Mouse (Mus musculus) lung, embryonic 16.5 days (tissue): ENCODE results near the gene Trpm1. TPM values are rescaled to one million over a fixed set of nuclear protein-coding genes. Genes with fewer than 3 reads are reported as not detected.

Source experiments
- ATAC-seq: fragments of 200-750 bp; cut with Nextera tagmentation; 2 replicates; pipeline ENCODE4 v1.8.0; 2017; ENCODE audit warnings: low read depth, mild to moderate bottlenecking, moderate library complexity
- H3K27ac ChIP-seq: fragments of 300-500 bp; sonication (generic); 2 replicates; pipeline ENCODE4 v1.5.1; 2014; ENCODE audit warnings: mild to moderate bottlenecking, control low read depth, low read length
- H3K27me3 ChIP-seq: fragments of 300-500 bp; sonication (generic); 2 replicates; pipeline ENCODE4 v1.6.1; 2014; ENCODE audit warnings: low read depth, low read length, mixed read lengths; ENCODE audit not compliant: control insufficient read depth, insufficient read depth
- H3K36me3 ChIP-seq: fragments of 300-500 bp; sonication (generic); 2 replicates; pipeline ENCODE4 v1.6.1; 2014; ENCODE audit warnings: low read length; ENCODE audit not compliant: control insufficient read depth, insufficient read depth
- H3K4me1 ChIP-seq: fragments of 300-500 bp; sonication (generic); replicated peaks from 2 replicates; pipeline ENCODE4 v1.6.1; 2014; ENCODE audit warnings: low read length, mixed read lengths; ENCODE audit not compliant: control insufficient read depth, insufficient read depth
- H3K4me2 ChIP-seq: fragments of 300-500 bp; sonication (generic); 2 replicates; pipeline ENCODE4 v1.6.1; 2014; ENCODE audit warnings: low read depth, low read length, control low read depth
- H3K4me3 ChIP-seq: fragments of 300-500 bp; sonication (generic); 2 replicates; pipeline ENCODE4 v1.5.1; 2014; ENCODE audit warnings: mild to moderate bottlenecking, low read length, control low read depth
- H3K9ac ChIP-seq: fragments of 300-500 bp; sonication (generic); 2 replicates; pipeline ENCODE4 v1.6.1; 2014; ENCODE audit warnings: low read length, control low read depth
- H3K9me3 ChIP-seq: fragments of 300-500 bp; sonication (generic); 2 replicates; pipeline ENCODE4 v1.6.1; 2016; ENCODE audit warnings: low read length; ENCODE audit not compliant: control insufficient read depth
- WGBS: fragments of 180-500 bp; shearing (Covaris S2); extraction: QIAGEN DNeasy Blood & Tissue Kit; methylation state at CpG from one replicate; pipeline ENCODE4 v1.1.7; 2014; 5-methylcytosine and 5-hydroxymethylcytosine counted together
- polyA plus RNA-seq: library from polyadenylated mRNA; unstranded; fragments of >200 nt; fragmentation: Nextera tagmentation; extraction: Ambion mirVana; gene quantifications from 2 replicates; pipeline ENCODE4 v1.2.1, GENCODE M21; 2015

Gene Trpm1
- polyA plus RNA-seq, 1 experiment from 2014 or later: 0.10 TPM

DNA sequence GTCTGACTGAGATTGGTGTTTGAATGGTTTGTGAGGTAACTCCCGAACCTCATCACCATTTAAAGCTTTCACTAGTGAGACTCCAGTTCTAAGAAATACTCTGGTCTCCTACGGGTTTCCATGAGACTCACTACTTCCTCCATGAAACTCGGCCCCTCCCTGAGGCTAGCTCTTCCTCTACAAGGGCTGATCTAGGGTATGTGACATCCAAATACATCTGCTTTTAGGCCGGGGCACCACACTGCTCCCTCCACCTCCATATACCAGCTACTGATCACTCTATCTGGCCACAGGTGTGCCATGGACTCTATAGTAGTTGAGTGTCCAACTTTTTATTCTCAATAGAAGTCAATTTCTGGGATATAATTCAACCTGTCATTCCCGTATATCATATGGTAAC lies 69.6 kb downstream of the Trpm1 start:
- ATAC-seq: no peak
- H3K9ac ChIP-seq: no peak overlapping the region
- H3K4me2 ChIP-seq: no peak overlapping the region
- no peaks in the 10 kb centered on the region for H3K27me3 ChIP-seq
- H3K4me3 ChIP-seq: no peak overlapping the region
- WGBS: 85% methylated on average over 5 of the region's 5 CpGs
- H3K4me1 ChIP-seq: no peaks in the 10 kb centered on the region
- no peak overlapping the region for H3K27ac ChIP-seq
- H3K9me3 ChIP-seq: no peaks in the 10 kb centered on the region
- no peaks in the 10 kb centered on the region for H3K36me3 ChIP-seq

DNA sequence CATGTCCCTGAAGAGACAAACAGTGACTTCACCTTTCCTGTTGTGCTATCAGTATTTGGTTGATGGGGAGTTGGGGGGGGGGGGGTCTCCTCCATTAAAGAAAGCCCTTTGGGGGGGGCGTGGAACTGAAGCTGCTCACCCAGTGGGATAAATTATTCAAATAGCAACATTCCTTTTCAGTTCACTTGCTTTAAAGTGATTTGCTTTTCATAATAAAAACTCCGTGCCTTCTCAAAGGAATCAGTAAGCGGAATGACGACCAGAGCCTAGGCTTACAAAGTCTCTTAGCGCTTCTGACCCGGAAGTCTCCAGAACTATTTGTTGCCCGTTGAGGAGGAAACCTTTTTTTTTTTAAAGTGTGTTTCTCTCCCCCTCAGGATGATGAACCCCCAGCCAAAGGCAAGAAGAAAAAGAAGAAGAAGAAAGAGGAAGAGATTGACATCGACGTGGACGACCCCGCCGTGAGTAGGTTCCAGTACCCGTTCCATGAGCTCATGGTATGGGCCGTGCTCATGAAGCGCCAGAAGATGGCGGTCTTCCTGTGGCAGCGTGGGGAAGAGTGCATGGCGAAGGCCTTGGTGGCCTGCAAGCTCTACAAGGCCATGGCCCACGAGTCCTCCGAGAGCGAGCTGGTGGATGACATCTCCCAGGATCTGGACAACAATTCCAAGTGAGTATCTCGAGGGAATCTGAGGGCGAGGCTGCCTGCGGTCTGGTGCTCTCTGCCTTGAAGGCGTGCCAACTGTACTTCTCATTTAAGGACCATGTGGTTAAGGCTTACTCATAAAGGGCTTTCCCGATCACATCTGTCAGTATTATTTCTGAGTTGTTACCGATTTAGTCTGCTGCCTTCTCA lies 72.9 kb downstream of the Trpm1 start:
- Histone ChIP-seq H3K9ac (no peak overlapping the region), H3K36me3 (no peaks in the 10 kb centered on the region), H3K9me3 (peaks cover 3% of the 10 kb centered on the region; the same call in 1 of the 2 replicates), H3K4me2 (no peak overlapping the region), H3K4me1 (no peaks in the 10 kb centered on the region), H3K27ac (no peak overlapping the region), H3K4me3 (no peak overlapping the region), H3K27me3 (no peaks in the 10 kb centered on the region)
- WGBS: 88% methylated on average over 27 of the region's 27 CpGs
- no peak for ATAC-seq

DNA sequence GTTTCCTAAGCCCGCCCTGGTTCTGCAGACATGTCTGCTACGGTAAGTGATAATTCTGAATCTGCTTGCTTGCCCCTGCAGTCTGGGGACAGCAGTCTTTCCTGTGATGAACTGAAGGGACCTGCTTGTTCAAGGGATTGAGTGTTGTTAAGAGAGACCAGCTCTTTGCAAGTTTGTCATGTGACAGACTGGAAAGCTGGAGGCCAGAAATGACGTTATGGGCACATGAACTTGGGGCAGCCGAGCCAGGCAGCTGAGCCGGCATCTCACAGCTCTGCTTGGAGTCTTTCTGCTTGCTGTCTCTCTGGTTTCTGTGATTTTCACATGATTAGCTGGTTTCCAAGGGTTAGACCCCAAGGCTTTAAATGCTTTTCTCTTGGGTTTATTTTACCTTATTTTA lies 74.0 kb downstream of the Trpm1 start:
- no peak for ATAC-seq
- WGBS: 80% methylated on average over 5 of the region's 5 CpGs

DNA sequence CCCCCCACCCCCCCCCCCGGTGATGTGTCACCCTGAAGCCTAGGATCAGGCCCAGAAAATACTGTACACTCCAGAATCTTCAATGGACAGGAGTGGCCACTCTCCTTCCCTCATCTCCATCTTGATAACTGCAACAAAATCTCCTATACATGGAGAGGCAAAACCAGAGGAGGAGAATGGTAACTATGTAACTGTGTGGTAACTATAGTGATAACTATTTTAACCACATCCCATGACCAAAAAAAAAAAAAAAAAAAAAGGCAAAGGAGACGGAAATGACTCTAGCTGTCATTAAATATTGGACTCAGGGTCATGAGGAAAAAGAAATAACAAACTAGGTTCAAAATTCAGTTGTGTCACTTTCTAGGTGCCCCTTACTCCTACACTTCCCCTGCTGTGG lies 74.7 kb downstream of the Trpm1 start:
- Histone ChIP-seq H3K9ac (no peak overlapping the region), H3K27me3 (no peaks in the 10 kb centered on the region), H3K9me3 (peaks cover 3% of the 10 kb centered on the region; the same call in 1 of the 2 replicates), H3K36me3 (no peaks in the 10 kb centered on the region), H3K27ac (no peak overlapping the region), H3K4me2 (no peak overlapping the region), H3K4me1 (no peaks in the 10 kb centered on the region), H3K4me3 (no peak overlapping the region)
- no peak for ATAC-seq
- 64% methylated on average over 2 of the region's 2 CpGs for WGBS

More for the DNA sequence above, 74.0 kb downstream of the Trpm1 start:
- H3K4me2 ChIP-seq: no peak overlapping the region
- H3K4me1 ChIP-seq: no peaks in the 10 kb centered on the region
- peaks cover 3% of the 10 kb centered on the region; the same call in 1 of the 2 replicates for H3K9me3 ChIP-seq
- H3K4me3 ChIP-seq: no peak overlapping the region
- H3K27me3 ChIP-seq: no peaks in the 10 kb centered on the region
- H3K36me3 ChIP-seq: no peaks in the 10 kb centered on the region
- H3K27ac ChIP-seq: no peak overlapping the region
- no peak overlapping the region for H3K9ac ChIP-seq

DNA sequence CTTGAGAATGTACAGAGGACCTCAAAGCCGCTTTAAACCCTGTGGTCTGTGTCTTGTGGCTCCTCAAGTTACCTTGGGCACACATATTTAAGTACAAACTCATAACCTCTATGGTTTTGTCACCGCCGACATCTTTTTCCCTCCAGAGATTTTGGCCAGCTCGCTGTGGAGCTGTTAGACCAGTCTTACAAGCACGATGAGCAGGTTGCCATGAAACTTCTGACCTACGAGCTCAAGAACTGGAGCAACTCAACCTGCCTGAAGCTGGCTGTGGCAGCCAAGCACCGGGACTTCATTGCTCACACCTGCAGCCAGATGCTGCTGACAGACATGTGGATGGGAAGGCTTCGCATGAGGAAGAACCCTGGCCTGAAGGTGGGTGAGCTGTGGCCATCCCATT lies 76.3 kb downstream of the Trpm1 start:
- WGBS: 78% methylated on average over 8 of the region's 8 CpGs
- Histone ChIP-seq H3K4me1 (no peaks in the 10 kb centered on the region), H3K9me3 (peaks cover 3% of the 10 kb centered on the region; the same call in 1 of the 2 replicates), H3K4me2 (no peak overlapping the region), H3K4me3 (no peak overlapping the region), H3K36me3 (no peaks in the 10 kb centered on the region), H3K27me3 (no peaks in the 10 kb centered on the region), H3K27ac (no peak overlapping the region), H3K9ac (no peak overlapping the region)
- no peak for ATAC-seq

DNA sequence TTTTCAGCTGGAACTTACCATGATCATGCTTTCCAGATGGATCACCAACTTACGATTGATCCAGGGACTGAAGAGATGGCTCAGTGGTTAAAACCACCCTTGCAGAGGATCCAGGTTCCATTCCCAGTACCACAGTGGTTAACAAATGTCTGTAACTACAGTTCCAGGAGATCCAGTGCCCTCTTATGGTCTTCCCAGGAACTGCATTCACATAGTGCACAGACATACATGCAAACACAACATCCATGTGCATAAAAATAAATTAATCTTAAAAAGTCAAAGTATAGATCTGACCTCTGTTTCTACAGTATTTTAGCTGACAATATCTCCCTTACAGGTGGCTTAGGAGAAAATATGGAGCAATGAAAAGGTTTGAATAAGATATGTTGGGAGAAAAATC lies 77.4 kb downstream of the Trpm1 start:
- H3K4me2 ChIP-seq: no peak overlapping the region

DNA sequence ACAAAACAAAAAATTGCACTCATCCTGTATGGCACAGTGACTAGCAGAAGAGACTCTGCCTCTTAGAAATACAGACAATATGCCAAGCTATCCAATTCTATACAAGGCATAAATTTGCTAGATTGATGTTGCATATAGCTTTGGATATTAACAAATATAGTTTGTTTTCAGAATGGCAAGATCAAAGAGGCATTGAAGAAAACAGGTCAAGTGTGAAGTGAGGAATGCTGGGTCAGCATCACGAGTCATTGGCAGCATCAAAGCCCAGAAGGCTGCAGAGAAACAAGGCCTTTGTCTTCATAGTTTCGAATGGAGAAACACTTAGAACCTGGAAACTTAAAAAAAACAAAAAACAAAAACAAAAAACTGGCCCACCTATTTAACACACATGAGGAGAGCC lies 78.4 kb downstream of the Trpm1 start:
- Histone ChIP-seq H3K4me3 (no peak overlapping the region), H3K4me2 (no peak overlapping the region), H3K9me3 (peaks cover 3% of the 10 kb centered on the region; the same call in 1 of the 2 replicates), H3K36me3 (no peaks in the 10 kb centered on the region), H3K4me1 (no peaks in the 10 kb centered on the region), H3K9ac (no peak overlapping the region), H3K27ac (no peak overlapping the region), H3K27me3 (no peaks in the 10 kb centered on the region)
- 53% methylated on average over 2 of the region's 2 CpGs for WGBS
- ATAC-seq: no peak

More for the DNA sequence above, 77.4 kb downstream of the Trpm1 start:
- Histone ChIP-seq H3K27ac (no peak overlapping the region), H3K4me3 (no peak overlapping the region), H3K4me1 (no peaks in the 10 kb centered on the region), H3K9ac (no peak overlapping the region), H3K36me3 (no peaks in the 10 kb centered on the region), H3K9me3 (peaks cover 3% of the 10 kb centered on the region; the same call in 1 of the 2 replicates), H3K27me3 (no peaks in the 10 kb centered on the region)
- no peak for ATAC-seq
- 100% methylated on average over 1 of the region's 1 CpGs for WGBS

DNA sequence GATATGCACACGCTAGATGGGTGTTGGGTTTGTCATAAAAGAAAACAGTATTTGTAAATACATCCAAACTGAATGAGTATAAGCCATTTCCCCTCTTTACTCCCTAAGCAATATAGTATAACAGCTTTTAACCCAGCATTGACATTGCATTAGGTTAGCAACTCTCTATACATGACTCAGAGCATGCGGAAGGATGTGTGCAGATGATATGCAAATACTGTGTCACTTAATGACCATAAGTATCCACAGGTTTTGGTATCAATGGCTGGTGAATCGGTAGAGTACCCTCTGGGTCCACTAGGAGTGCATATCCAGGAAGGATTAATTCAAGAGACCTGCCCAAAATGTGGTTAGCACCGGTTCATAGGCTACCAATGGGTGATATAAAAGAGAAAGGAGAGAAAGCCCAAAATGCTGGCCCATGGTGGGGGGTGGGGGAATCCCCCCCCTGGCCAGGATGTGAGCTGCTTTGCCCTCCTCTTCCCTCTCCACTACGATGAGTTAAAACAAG lies 80.7 kb downstream of the Trpm1 start:
- no peaks in the 10 kb centered on the region for H3K27me3 ChIP-seq
- no peak overlapping the region for H3K27ac ChIP-seq
- peaks cover 3% of the 10 kb centered on the region; the same call in 1 of the 2 replicates for H3K9me3 ChIP-seq
- H3K4me1 ChIP-seq: no peaks in the 10 kb centered on the region
- no peak overlapping the region for H3K4me2 ChIP-seq
- no peak for ATAC-seq
- H3K36me3 ChIP-seq: no peaks in the 10 kb centered on the region
- 85% methylated on average over 5 of the region's 5 CpGs for WGBS
- no peak overlapping the region for H3K9ac ChIP-seq
- no peak overlapping the region for H3K4me3 ChIP-seq

DNA sequence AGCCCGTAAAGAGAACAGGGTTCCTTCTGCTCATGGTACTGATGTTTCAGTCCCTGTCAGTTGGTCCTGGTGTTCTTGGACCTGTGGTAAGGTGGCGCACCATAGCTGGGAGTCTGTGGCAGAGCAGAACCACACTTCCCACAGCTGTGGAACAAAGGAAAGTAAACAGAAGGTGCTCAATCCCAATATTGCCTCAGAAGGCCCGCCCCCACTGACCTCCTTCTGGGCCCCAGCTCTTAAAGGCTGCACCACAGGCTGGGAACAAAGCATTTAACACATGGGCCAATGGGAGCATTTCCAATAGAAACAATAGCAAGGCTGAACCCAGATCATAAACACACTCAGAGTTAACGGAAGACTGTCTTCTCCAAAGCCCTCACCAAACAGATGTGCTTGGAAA lies 82.9 kb downstream of the Trpm1 start:
- H3K27me3 ChIP-seq: no peaks in the 10 kb centered on the region
- 57% methylated on average over 4 of the region's 4 CpGs for WGBS
- H3K27ac ChIP-seq: no peak overlapping the region
- H3K4me1 ChIP-seq: no peaks in the 10 kb centered on the region
- H3K9me3 ChIP-seq: no peaks in the 10 kb centered on the region
- ATAC-seq: no peak
- no peaks in the 10 kb centered on the region for H3K36me3 ChIP-seq
- no peak overlapping the region for H3K4me3 ChIP-seq
- H3K9ac ChIP-seq: no peak overlapping the region
- H3K4me2 ChIP-seq: no peak overlapping the region
